Mouse (Mus musculus): Measurements from ENCODE around the gene Smarcb1. TPM values are rescaled to one million over a fixed set of nuclear protein-coding genes. Genes with fewer than 3 reads are reported as not detected.

Smarcb1 gene
- total RNA-seq, 1 experiment: 84.4 TPM

DNA sequence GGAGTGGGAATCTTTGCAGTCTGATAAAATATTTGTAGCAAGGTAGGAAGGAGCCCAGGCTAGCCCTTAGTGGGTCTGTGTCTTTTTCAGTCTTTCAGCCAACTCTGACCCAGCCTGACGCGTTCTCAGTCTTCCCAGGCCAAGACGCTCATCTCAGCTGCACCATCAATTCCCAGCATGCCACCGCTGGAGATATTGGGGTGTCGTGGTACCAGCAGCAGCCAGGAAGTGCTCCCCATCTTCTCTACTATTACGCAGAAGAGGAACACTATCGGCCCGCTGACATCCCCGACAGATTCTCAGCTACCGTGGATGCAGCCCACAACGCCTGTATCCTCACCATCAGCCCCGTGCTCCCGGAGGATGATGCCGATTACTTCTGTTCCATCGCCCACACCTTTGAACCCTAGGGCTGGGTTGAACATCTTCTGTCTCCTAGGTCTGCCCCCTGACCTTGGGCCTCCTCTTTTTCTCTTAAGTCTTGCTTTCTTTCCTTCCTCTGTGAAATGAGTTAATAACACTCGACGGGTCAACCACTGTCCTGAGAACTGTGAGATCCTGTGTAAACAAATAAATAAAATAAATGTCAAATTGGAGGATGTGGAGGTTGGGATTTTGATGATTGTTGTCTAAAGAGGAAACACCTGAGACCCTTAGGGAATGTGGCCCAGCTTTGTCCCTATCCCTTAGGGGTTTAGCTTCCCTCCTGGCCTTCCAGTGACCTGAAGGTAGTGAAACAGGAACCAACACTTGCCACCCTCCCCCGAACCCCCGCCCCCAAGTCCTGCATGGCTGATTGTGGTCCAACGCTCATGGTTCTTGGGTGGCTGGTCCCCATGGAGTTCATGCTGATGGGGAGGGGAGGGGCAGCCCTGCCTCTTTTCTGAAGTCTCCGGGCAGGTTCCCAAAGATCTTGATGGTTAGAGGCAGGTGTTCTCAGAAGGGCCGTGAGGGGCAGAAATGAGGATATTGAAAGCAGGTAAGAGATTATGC, 27.9 kb upstream of the Smarcb1 start:
- no peak for TF ChIP-seq MAFK (IDR thresholded peaks at IDR 0.05; ENCODE audit: insufficient read depth, low read depth, low read length)
- no peak for TF ChIP-seq ZC3H11A (IDR thresholded peaks at IDR 0.05; ENCODE audit: borderline replicate concordance, low read depth, low read length)
- TF ChIP-seq HCFC1 (IDR thresholded peaks at IDR 0.05; ENCODE audit: borderline replicate concordance, insufficient read depth, low read length): no peak
- TF ChIP-seq ZNF384 (IDR thresholded peaks at IDR 0.05; ENCODE audit: low read depth, low read length): no peak
- TF ChIP-seq CHD2 (IDR thresholded peaks at IDR 0.05; ENCODE audit: low read depth, low read length): no peak
- H3K27ac ChIP-seq (ENCODE audit: insufficient read depth, low read depth, low read length, poor library complexity, severe bottlenecking): no peak overlapping the region
- H3K9me3 ChIP-seq (ENCODE audit: control insufficient read depth, insufficient read depth, low read depth, low read length): no peaks in the 10 kb centered on the region
- peaks cover 4 to 18% of the 10 kb centered on the region in 2 experiments; a peak in 3 of 4 replicates for H3K4me1 ChIP-seq (ENCODE audit: control insufficient read depth in 2 of 2, insufficient read depth in 2 of 2, low read length in 2 of 2, poor library complexity in 1 of 2)
- H3K4me3 ChIP-seq (ENCODE audit: insufficient read depth in 1 of 2, low read depth in 1 of 2, low read length in 2 of 2, poor library complexity in 1 of 2, severe bottlenecking in 1 of 2): no peak overlapping the region; a peak in 1 of 4 replicates
- no peak for DNase-seq (ENCODE audit: low read depth, low spot score)
- in situ Hi-C loops (cut with MboI; ENCODE audit: low sequenced_read_pairs in 2 of 2, unreplicated experiment in 2 of 2): loop anchor here (5.0 to 25.0 kb wide), 3 partner anchors 202 to 362 kb away; partner anchors contain the start of gene Ggt5 (in 1 of the 2)
- H3K9ac ChIP-seq (ENCODE audit: insufficient read depth, low read depth, low read length, poor library complexity, severe bottlenecking): peak overlapping the region; percentile 35; the same call in 1 of the 2 replicates
- H3K36me3 ChIP-seq (ENCODE audit: control insufficient read depth, insufficient read depth, low read length, poor library complexity, severe bottlenecking): no peaks in the 10 kb centered on the region

DNA sequence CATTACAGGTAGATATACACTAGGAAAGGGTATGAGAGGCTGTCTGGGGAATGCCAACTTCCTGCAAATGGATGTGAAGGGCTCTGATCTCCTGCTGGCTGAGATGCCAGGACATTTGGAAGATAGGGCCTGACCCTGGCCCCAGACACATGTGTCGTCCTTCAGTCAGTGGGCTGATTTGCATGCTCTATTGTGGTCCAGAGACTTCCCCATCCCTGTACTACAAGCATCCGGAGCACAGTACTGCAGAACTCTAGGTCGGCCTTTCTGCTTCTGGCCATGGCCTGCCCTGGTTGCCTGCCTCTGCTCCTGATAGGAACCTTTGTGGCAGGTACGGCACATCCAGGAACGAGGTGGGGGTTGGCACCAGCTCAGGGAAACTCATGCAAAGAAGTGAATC, 26.7 kb upstream of the Smarcb1 start:
- DNase-seq (ENCODE audit: low read depth, low spot score): no peak
- TF ChIP-seq CHD2 (IDR thresholded peaks at IDR 0.05; ENCODE audit: low read depth, low read length) (no peak), HCFC1 (IDR thresholded peaks at IDR 0.05; ENCODE audit: borderline replicate concordance, insufficient read depth, low read length) (no peak), ZC3H11A (IDR thresholded peaks at IDR 0.05; ENCODE audit: borderline replicate concordance, low read depth, low read length) (no peak), MAFK (IDR thresholded peaks at IDR 0.05; ENCODE audit: insufficient read depth, low read depth, low read length) (no peak), ZNF384 (IDR thresholded peaks at IDR 0.05; ENCODE audit: low read depth, low read length) (no peak)
- H3K27ac ChIP-seq (ENCODE audit: insufficient read depth, low read depth, low read length, poor library complexity, severe bottlenecking): no peak overlapping the region
- H3K4me1 ChIP-seq (ENCODE audit: control insufficient read depth in 2 of 2, insufficient read depth in 2 of 2, low read length in 2 of 2, poor library complexity in 1 of 2): peaks cover 4 to 16% of the 10 kb centered on the region in 2 experiments; a peak in 3 of 4 replicates
- in situ Hi-C loops (cut with MboI; ENCODE audit: low sequenced_read_pairs in 2 of 2, unreplicated experiment in 2 of 2): no loop called here
- H3K36me3 ChIP-seq (ENCODE audit: control insufficient read depth, insufficient read depth, low read length, poor library complexity, severe bottlenecking): no peaks in the 10 kb centered on the region
- H3K9me3 ChIP-seq (ENCODE audit: control insufficient read depth, insufficient read depth, low read depth, low read length): no peaks in the 10 kb centered on the region
- no peak overlapping the region for H3K9ac ChIP-seq (ENCODE audit: insufficient read depth, low read depth, low read length, poor library complexity, severe bottlenecking)
- H3K4me3 ChIP-seq (ENCODE audit: insufficient read depth in 1 of 2, low read depth in 1 of 2, low read length in 2 of 2, poor library complexity in 1 of 2, severe bottlenecking in 1 of 2): no peak overlapping the region

DNA sequence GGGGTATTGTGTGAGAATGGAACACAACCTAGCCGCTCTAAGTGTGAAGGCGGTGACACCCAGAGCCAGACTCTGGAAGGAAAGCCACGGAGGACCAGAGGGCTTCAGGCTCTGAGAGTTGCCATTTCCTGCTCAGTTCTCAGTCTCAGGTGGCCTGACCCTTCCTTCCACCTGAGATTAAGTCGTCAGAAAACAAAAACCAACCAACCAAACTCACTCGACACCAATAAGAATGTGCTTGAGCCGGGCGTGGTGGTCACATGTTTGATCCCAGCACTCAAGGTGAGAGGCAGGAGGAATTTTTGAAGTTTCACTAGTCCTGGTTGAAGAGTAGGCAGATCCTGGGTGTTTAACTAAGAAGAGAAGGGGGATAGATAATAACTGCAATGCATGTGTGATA, 24.5 kb upstream of the Smarcb1 start:
- Histone ChIP-seq H3K4me1 (ENCODE audit: control insufficient read depth in 2 of 2, insufficient read depth in 2 of 2, low read length in 2 of 2, poor library complexity in 1 of 2) (peaks cover 4 to 23% of the 10 kb centered on the region in 2 experiments; a peak in 3 of 4 replicates), H3K9ac (ENCODE audit: insufficient read depth, low read depth, low read length, poor library complexity, severe bottlenecking) (no peak overlapping the region), H3K36me3 (ENCODE audit: control insufficient read depth, insufficient read depth, low read length, poor library complexity, severe bottlenecking) (no peaks in the 10 kb centered on the region), H3K4me3 (ENCODE audit: insufficient read depth in 1 of 2, low read depth in 1 of 2, low read length in 2 of 2, poor library complexity in 1 of 2, severe bottlenecking in 1 of 2) (no peak overlapping the region), H3K9me3 (ENCODE audit: control insufficient read depth, insufficient read depth, low read depth, low read length) (no peaks in the 10 kb centered on the region), H3K27ac (ENCODE audit: insufficient read depth, low read depth, low read length, poor library complexity, severe bottlenecking) (no peak overlapping the region)
- DNase-seq (ENCODE audit: low read depth, low spot score): no peak
- TF ChIP-seq ZC3H11A (IDR thresholded peaks at IDR 0.05; ENCODE audit: borderline replicate concordance, low read depth, low read length) (no peak), ZNF384 (IDR thresholded peaks at IDR 0.05; ENCODE audit: low read depth, low read length) (no peak), CHD2 (IDR thresholded peaks at IDR 0.05; ENCODE audit: low read depth, low read length) (no peak), MAFK (IDR thresholded peaks at IDR 0.05; ENCODE audit: insufficient read depth, low read depth, low read length) (no peak), HCFC1 (IDR thresholded peaks at IDR 0.05; ENCODE audit: borderline replicate concordance, insufficient read depth, low read length) (no peak)
- in situ Hi-C loops (cut with MboI; ENCODE audit: low sequenced_read_pairs in 2 of 2, unreplicated experiment in 2 of 2): no loop called here

DNA sequence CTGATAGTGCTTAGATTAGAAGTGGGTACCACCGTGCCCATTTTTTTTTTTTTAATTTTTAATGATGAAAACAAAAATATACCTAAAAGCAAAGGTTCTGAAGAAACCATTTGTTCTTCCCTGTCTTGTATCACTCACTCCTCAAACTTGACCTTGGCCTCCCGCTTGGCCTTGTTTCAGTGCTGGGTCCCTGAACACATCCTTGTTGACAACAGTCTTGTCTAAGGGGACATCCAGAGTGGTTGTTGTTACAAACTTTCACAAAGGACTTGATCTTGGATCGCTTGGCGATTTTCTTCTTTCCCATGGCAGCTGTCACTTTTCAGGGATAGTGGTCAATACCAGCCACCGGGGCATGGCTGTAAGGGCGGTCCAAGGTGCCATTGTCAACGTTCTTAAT, 23.8 kb upstream of the Smarcb1 start:
- H3K4me3 ChIP-seq (ENCODE audit: insufficient read depth in 1 of 2, low read depth in 1 of 2, low read length in 2 of 2, poor library complexity in 1 of 2, severe bottlenecking in 1 of 2): no peak overlapping the region
- H3K27ac ChIP-seq (ENCODE audit: insufficient read depth, low read depth, low read length, poor library complexity, severe bottlenecking): no peak overlapping the region
- TF ChIP-seq CHD2 (IDR thresholded peaks at IDR 0.05; ENCODE audit: low read depth, low read length): no peak
- no peak for TF ChIP-seq ZC3H11A (IDR thresholded peaks at IDR 0.05; ENCODE audit: borderline replicate concordance, low read depth, low read length)
- no peak for TF ChIP-seq HCFC1 (IDR thresholded peaks at IDR 0.05; ENCODE audit: borderline replicate concordance, insufficient read depth, low read length)
- TF ChIP-seq ZNF384 (IDR thresholded peaks at IDR 0.05; ENCODE audit: low read depth, low read length): no peak
- no peak for TF ChIP-seq MAFK (IDR thresholded peaks at IDR 0.05; ENCODE audit: insufficient read depth, low read depth, low read length)
- peaks cover 1% of the 10 kb centered on the region; the same call in 1 of the 2 replicates for H3K36me3 ChIP-seq (ENCODE audit: control insufficient read depth, insufficient read depth, low read length, poor library complexity, severe bottlenecking)
- H3K9ac ChIP-seq (ENCODE audit: insufficient read depth, low read depth, low read length, poor library complexity, severe bottlenecking): no peak overlapping the region
- in situ Hi-C loops (cut with MboI; ENCODE audit: low sequenced_read_pairs in 2 of 2, unreplicated experiment in 2 of 2): no loop called here
- no peak for DNase-seq (ENCODE audit: low read depth, low spot score)
- peaks cover 4 to 30% of the 10 kb centered on the region in 2 experiments; a peak in 3 of 4 replicates for H3K4me1 ChIP-seq (ENCODE audit: control insufficient read depth in 2 of 2, insufficient read depth in 2 of 2, low read length in 2 of 2, poor library complexity in 1 of 2)
- H3K9me3 ChIP-seq (ENCODE audit: control insufficient read depth, insufficient read depth, low read depth, low read length): no peaks in the 10 kb centered on the region

All from ES-E14 (cell line).